Mouse (Mus musculus) hindbrain, embryonic 11.5 days (tissue): ENCODE results near the gene Oit1. TPM values are rescaled to one million over a fixed set of nuclear protein-coding genes. Genes with fewer than 3 reads are reported as not detected.

Experiments
- ATAC-seq: fragments of 200-750 bp; cut with Nextera tagmentation; 2 replicates; pipeline ENCODE4 v1.8.0; 2017; ENCODE audit warnings: mild to moderate bottlenecking, moderate TSS enrichment, moderate library complexity; ENCODE audit not compliant: low FRiP score
- DNase-seq: peaks from one replicate; pipeline ENCODE4 v3.0.0-alpha.2; 2015; ENCODE audit warnings: low spot score
- H3K27ac ChIP-seq: fragments of 300-500 bp; sonication (generic); 2 replicates; pipeline ENCODE4 v1.5.1; 2014; ENCODE audit warnings: mild to moderate bottlenecking, low read depth, low read length
- H3K27me3 ChIP-seq: fragments of 300-500 bp; sonication (generic); 2 replicates; pipeline ENCODE4 v1.6.1; 2014; ENCODE audit warnings: mild to moderate bottlenecking, low read length, moderate library complexity, mixed read lengths; ENCODE audit not compliant: control insufficient read depth, insufficient read depth
- H3K36me3 ChIP-seq: fragments of 300-500 bp; sonication (generic); 2 replicates; pipeline ENCODE4 v1.6.1; 2014; ENCODE audit warnings: mild to moderate bottlenecking, low read length, moderate library complexity, mixed read lengths; ENCODE audit not compliant: control insufficient read depth, insufficient read depth
- H3K4me1 ChIP-seq: fragments of 300-500 bp; sonication (generic); replicated peaks from 2 replicates; pipeline ENCODE4 v1.6.1; 2014; ENCODE audit warnings: low read length, mixed read lengths; ENCODE audit not compliant: control insufficient read depth, insufficient read depth
- H3K4me2 ChIP-seq: fragments of 300-500 bp; sonication (generic); replicated peaks from 2 replicates; pipeline ENCODE4 v1.6.1; 2014; ENCODE audit warnings: mild to moderate bottlenecking, low read depth, low read length
- H3K4me3 ChIP-seq: fragments of 300-500 bp; sonication (generic); 2 replicates; pipeline ENCODE4 v1.5.1; 2014; ENCODE audit warnings: low read depth, low read length
- H3K9ac ChIP-seq: fragments of 300-500 bp; sonication (generic); 2 replicates; pipeline ENCODE4 v1.6.1; 2014; ENCODE audit warnings: low read depth, low read length
- H3K9me3 ChIP-seq: fragments of 300-500 bp; sonication (generic); 2 replicates; pipeline ENCODE4 v1.6.1; 2016; ENCODE audit warnings: low read length; ENCODE audit not compliant: control insufficient read depth
- WGBS: fragments of 180-500 bp; shearing (Covaris S2); extraction: QIAGEN DNeasy Blood & Tissue Kit; methylation state at CpG from one replicate; pipeline ENCODE4 v1.1.7; 2014; 5-methylcytosine and 5-hydroxymethylcytosine counted together
- polyA plus RNA-seq: library from polyadenylated mRNA; unstranded; fragments of >200 nt; fragmentation: Nextera tagmentation; extraction: Ambion mirVana; gene quantifications from 2 replicates; pipeline ENCODE4 v1.2.1, GENCODE M21; 2014

Oit1 gene
- polyA plus RNA-seq, 1 experiment from 2014 or later, result 0.14 TPM

DNA sequence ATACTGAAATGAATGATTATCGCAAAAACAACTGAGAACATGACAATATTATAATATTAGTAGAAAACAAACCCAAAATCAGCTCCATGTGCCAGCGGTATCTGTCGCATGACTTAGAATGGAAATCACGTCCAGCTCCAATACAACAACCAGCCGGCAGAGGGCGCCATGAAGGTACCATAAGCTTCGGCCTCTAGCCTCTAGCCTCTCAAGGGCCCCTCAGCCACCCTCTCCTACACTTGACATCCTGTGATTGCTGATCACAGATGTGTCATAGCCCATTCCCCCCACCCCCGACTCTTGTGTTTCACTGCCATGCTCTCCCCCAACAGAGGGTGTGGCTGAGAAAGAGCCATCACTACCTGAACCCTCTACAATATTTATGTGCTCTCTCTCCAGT is 78.3 kb downstream of the Oit1 start:
- H3K27me3 ChIP-seq, result no peaks in the 10 kb centered on the region
- no peak overlapping the region for H3K4me3 ChIP-seq
- no peak overlapping the region for H3K27ac ChIP-seq
- ATAC-seq (no peak), DNase-seq (peak; percentile 78)
- no peaks in the 10 kb centered on the region for H3K36me3 ChIP-seq
- no peaks in the 10 kb centered on the region for H3K4me1 ChIP-seq
- no peaks in the 10 kb centered on the region for H3K9me3 ChIP-seq
- WGBS, result 27% methylated on average over 8 of the region's 8 CpGs
- no peak overlapping the region for H3K4me2 ChIP-seq
- H3K9ac ChIP-seq, result no peak overlapping the region

Other genes with a start within 250 kb of the Oit1 start
- gene Pdhb, start 205.7 kb downstream of the Oit1 start, polyA plus RNA-seq, result 228 and 233 TPM in 2 replicates
- gene Kctd6, start 164.6 kb downstream of the Oit1 start, polyA plus RNA-seq, result 8.2 and 11.2 TPM in 2 replicates
- gene Acox2, start 119.4 kb downstream of the Oit1 start, polyA plus RNA-seq, result 0.20 and 0.29 TPM in 2 replicates
- 0.27 and 0.46 TPM in 2 replicates for gene Fam107a, start 60.7 kb downstream of the Oit1 start, polyA plus RNA-seq